Mouse (Mus musculus): ENCODE measurements at regions not wholly inside any gene's neighbourhood (a gene's known extent, or its start where the extent isn't known, plus 50 kb on each side); places are given as distances from the start of the nearest gene placed in this dataset.

GRCm38 (mm10) chr3:34808833-34809232 lies 158.6 kb downstream of the Sox2 start:
- TF ChIP-seq GATA1 (IDR thresholded peaks at IDR 0.05; ENCODE audit: borderline replicate concordance, low read length) = no peak
- no peak for TF ChIP-seq FLI1 (IDR thresholded peaks at IDR 0.05; ENCODE audit: low read length)

All from megakaryocyte, embryonic 14.5 days (primary cell).